Mouse (Mus musculus): ENCODE measurements around the gene Neurod2.

Gene Neurod2

DNA sequence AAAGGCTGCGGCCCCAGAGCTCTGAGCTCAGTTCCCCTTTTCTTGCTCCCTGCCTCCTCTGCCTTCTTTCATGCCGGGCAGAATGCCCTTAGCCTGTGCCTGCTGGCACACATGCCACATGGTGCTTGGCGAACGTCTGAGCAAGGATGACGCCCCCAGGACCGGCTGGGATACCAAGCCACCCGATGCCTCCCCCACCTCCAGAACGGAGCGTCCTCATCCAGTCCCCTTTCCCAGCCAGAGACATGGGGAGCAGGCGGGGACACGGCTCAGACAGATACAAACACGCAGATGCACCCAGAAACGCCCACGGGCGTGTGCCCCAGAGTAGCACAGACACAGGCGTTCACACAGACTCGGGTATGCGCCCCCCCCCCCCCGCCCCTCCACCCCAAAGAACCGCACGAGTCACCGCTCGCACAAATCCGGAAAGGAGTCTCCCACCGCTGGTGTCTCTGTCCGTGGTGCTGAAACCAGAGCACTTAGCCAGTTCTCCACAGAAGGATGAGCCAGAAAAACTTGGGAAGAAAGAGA lies 15.6 kb downstream of the Neurod2 start:
- DNase-seq, result no peak

GRCm38 (mm10) chr11:98298484-98299205 lies 30.8 kb downstream of the Neurod2 start:
- no peak for DNase-seq

GRCm38 (mm10) chr11:98297778-98298177 lies 31.7 kb downstream of the Neurod2 start:
- DNase-seq, result no peak

GRCm38 (mm10) chr11:98296916-98297315 lies 32.5 kb downstream of the Neurod2 start:
- DNase-seq, result no peak

- DNase-seq, result no peak
Observed at GRCm38 (mm10) chr11:98296277-98296676, 33.2 kb downstream of the Neurod2 start.

DNA sequence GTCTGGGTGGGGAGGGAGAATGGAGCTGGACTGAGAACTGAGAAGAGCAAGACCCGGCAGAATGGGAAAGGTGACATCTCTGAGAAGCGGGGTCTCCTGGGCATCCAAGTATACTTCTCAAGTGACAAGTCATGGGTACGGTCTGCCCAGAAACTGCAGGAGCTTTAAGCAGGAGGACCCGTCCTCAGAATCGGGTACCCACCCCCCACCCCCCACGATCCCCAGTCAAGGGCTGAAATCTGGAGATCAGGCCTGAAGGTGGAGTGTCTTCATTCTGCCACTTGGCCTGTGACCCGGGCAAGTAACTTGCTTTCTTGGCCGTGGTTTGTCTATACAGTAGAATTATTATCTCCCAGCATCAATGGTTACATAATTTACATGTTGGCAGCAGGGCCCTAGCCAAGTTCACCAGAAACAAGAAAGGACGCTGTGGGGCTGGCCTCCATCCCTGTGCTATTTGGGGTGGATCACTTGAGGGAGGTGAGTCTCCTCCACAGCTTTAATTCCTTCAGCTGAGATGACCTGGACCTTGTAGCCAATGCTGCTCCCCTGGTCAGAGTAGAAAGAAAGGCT lies 34.3 kb downstream of the Neurod2 start:
- DNase-seq, result no peak

DNA sequence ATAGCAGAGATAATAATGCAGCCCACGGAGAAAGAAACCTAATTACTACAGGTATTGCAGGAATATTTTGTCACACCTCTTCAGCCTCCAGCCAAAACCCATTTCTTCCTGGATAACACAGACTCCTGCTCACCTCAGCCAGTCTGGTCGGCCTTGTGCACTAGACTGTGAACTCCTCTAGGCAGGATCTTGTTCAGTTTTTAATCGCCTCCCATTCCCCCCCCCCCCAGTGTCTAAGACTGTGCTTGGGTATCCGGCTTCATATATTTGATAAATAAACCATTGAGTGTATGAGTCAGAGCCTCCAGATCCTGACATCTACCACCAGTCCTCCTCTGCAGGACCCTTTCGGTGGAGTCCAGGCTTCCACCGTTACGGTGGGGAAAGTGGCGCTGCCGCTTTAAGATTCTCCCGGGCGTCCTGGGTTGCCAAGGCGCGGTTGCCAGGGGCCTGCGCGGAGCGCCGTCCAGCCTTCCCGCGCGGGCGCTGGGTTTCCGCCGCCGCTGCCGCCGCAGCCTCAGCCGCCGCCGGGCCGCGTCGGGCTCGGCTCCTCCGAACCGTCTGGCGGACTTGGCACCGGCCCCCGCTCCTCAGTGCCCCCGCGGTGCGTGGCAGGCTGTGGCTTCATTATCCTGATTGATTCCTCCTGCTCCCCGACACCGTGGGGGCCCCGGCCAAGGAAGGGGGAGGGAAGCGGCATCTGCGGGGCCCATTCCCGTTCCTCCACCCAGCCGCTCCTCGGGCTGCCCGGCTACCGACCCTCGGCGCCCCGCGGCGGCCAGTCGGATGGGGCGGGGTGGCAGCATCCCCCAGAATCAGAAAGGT lies 35.0 kb downstream of the Neurod2 start:
- DNase-seq, result no peak

- DNase-seq, result no peak
Observed at GRCm38 (mm10) chr11:98293070-98293469, 36.4 kb downstream of the Neurod2 start.

DNA sequence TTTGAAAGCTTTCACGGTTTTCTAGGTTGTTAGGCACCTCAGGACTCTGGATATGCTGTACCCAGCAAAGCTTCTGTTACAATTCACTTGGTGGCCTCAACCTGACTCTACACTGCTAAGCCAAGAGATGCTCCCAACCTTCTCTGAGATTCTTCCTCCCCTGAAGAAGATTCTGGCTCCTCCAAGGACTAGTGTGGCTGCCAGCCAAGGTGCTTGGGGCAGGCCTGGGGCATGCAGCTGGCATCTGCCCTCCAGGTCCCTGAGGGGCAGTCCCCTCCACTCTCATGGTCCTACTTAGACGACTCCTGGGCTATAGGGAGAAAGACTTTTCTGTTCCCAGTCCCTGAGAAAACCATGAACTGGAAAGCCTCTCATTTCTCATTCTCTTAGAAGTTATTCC lies 38.5 kb downstream of the Neurod2 start:
- DNase-seq, result no peak

DNA sequence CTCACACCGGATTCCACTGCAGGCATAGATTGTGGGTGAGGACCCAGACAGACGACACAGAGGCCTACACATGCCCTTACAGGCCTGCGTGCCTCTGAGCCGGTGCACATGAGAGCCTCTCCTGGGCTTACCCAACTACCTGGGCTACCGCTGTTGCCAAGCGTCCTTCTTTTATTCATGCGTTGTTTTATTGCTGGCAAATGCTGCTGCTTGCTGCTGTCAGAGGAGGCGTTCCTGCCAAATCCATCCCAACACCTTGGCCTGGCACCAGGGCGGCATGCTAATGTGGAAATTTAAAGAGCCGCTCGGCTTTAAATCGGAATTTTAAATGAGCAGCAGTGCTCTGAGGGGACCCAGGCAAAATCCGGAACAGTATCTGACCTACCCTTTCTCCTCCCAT lies 39.6 kb downstream of the Neurod2 start:
- DNase-seq, result no peak

GRCm38 (mm10) chr11:98287961-98288360 lies 41.5 kb downstream of the Neurod2 start:
- DNase-seq, result no peak

DNA sequence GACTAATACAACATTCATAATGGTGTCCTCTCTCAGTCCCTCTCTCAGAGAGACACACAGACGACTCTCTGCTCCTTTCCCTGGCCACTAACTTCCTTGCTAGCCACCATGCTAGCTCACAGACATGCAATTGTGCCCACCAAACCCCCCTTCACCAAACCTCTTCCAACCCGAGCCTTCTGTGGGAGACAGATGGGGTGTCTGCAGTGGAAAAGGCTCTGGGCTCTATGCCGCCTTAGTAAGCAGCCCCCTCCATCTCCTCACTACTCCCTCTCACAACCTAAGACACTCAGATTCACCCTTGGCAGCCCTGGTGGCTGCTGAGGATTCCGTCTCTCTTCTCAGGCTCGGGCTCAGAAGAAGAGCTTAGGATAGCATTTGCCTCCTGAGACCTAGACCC lies 41.9 kb downstream of the Neurod2 start:
- DNase-seq, result no peak

GRCm38 (mm10) chr11:98285368-98285767 lies 44.1 kb downstream of the Neurod2 start:
- no peak for DNase-seq

- no peak for DNase-seq
Observed at GRCm38 (mm10) chr11:98284230-98284629, 45.2 kb downstream of the Neurod2 start.

DNA sequence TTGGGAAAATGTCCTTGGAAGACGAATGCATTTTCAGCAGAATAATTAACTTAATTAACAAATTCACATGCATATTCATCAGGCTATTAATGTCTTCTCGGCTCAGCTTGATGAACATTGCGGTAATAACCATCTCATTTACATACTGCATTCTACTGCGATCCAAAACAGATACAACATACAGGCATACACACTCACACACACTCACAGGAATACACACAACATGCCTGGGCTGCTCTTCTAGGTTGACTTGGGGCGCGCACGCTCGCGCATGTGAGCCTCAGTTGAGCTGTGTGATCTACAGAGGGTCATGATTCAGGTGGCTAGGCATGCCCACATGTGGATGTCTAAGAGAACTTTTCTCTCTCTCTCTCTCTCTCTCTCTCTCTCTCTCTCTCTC lies 45.7 kb downstream of the Neurod2 start:
- DNase-seq, result no peak

All from thymus, adult 18-20 months (tissue).